Mouse (Mus musculus): Measurements from ENCODE around the gene Glod5. TPM values are rescaled to one million over a fixed set of nuclear protein-coding genes. Genes with fewer than 3 reads are reported as not detected.

Glod5 gene
- not detected for polyA plus RNA-seq (2017; shearing (Covaris generic))

GRCm38 (mm10) chrX:8018286-8018685, at the start of gene Glod5:
Gene Glod5, minus strand, starts transcription at chrX:8018492.

GRCm38 (mm10) chrX:7977892-7978291, 40.4 kb downstream of the Glod5 start, which contains the start of gene Gata1:
Gene Gata1, minus strand, starts transcription at chrX:7978071.

Other genes with a start within 250 kb of the Glod5 start
- gene Gripap1, start 228.7 kb downstream of the Glod5 start, polyA plus RNA-seq (2017; shearing (Covaris generic)), result 145 TPM
- 0.26 TPM for gene Kcnd1, start 196.2 kb downstream of the Glod5 start, polyA plus RNA-seq (2017; shearing (Covaris generic))
- gene Otud5, start 177.1 kb downstream of the Glod5 start, polyA plus RNA-seq (2017; shearing (Covaris generic)), result 239 TPM
- 165 TPM for gene Pim2, start 140.2 kb downstream of the Glod5 start, polyA plus RNA-seq (2017; shearing (Covaris generic))
- 35.6 TPM for gene Slc35a2, start 134.5 kb downstream of the Glod5 start, polyA plus RNA-seq (2017; shearing (Covaris generic))
- 191 TPM for gene Pqbp1, start 119.2 kb downstream of the Glod5 start, polyA plus RNA-seq (2017; shearing (Covaris generic))
- 88.6 TPM for gene Timm17b, start 119.1 kb downstream of the Glod5 start, polyA plus RNA-seq (2017; shearing (Covaris generic))
- not detected for gene Gm10491, start 110.7 kb downstream of the Glod5 start, polyA plus RNA-seq (2017; shearing (Covaris generic))
- gene Gm10490, start 109.0 kb downstream of the Glod5 start, polyA plus RNA-seq (2017; shearing (Covaris generic)), result not detected
- gene Pcsk1n, start 98.7 kb downstream of the Glod5 start, polyA plus RNA-seq (2017; shearing (Covaris generic)), result not detected
- gene Eras, start 89.9 kb downstream of the Glod5 start, polyA plus RNA-seq (2017; shearing (Covaris generic)), result not detected
- gene Hdac6, start 70.6 kb downstream of the Glod5 start, polyA plus RNA-seq (2017; shearing (Covaris generic)), result 11.6 TPM
- gene Gata1, start 40.4 kb downstream of the Glod5 start, polyA plus RNA-seq (2017; shearing (Covaris generic)), result 3.3 TPM
- gene Suv39h1, start 56.3 kb upstream of the Glod5 start, polyA plus RNA-seq (2017; shearing (Covaris generic)), result 46.3 TPM
- gene Was, start 72.0 kb upstream of the Glod5 start, polyA plus RNA-seq (2017; shearing (Covaris generic)), result 52.7 TPM
- gene Wdr13, start 114.4 kb upstream of the Glod5 start, polyA plus RNA-seq (2017; shearing (Covaris generic)), result 14.6 TPM
- gene Rbm3, start 127.4 kb upstream of the Glod5 start, polyA plus RNA-seq (2017; shearing (Covaris generic)), result 653 TPM
- gene Tbc1d25, start 157.7 kb upstream of the Glod5 start, polyA plus RNA-seq (2017; shearing (Covaris generic)), result 35.1 TPM
- 67.6 TPM for gene Ebp, start 175.0 kb upstream of the Glod5 start, polyA plus RNA-seq (2017; shearing (Covaris generic))
- not detected for gene Porcn, start 188.0 kb upstream of the Glod5 start, polyA plus RNA-seq (2017; shearing (Covaris generic))
- 21.5 TPM for gene Ftsj1, start 233.9 kb upstream of the Glod5 start, polyA plus RNA-seq (2017; shearing (Covaris generic))

All from naive thymus-derived CD4-positive, alpha-beta T cell, adult 5 months (primary cell).